Mouse (Mus musculus) midbrain, embryonic 11.5 days (tissue): ENCODE results near the gene Tctn3. TPM values are rescaled to one million over a fixed set of nuclear protein-coding genes. Genes with fewer than 3 reads are reported as not detected.
"Not testable (repeated sequence)": the region's sequence is repeated elsewhere in the genome, so short reads cannot be mapped to it uniquely, and the experiment has no call there.

Experiments used
- ATAC-seq: fragments of 200-750 bp; cut with Nextera tagmentation; 2 replicates; pipeline ENCODE4 v1.8.0; 2017; ENCODE audit warnings: moderate TSS enrichment, moderate library complexity; ENCODE audit not compliant: low FRiP score
- DNase-seq: peaks from one replicate; pipeline ENCODE4 v3.0.0; 2015; ENCODE audit warnings: low spot score; ENCODE audit errors: missing footprints
- H3K27ac ChIP-seq: fragments of 300-500 bp; sonication (generic); 2 replicates; pipeline ENCODE4 v1.5.1; 2014; ENCODE audit warnings: low read depth, low read length
- H3K27me3 ChIP-seq: fragments of 300-500 bp; sonication (generic); 2 replicates; pipeline ENCODE4 v1.6.1; 2014; ENCODE audit warnings: mild to moderate bottlenecking, low read length, moderate library complexity, mixed read lengths; ENCODE audit not compliant: control insufficient read depth, insufficient read depth
- H3K36me3 ChIP-seq: fragments of 300-500 bp; sonication (generic); 2 replicates; pipeline ENCODE4 v1.6.1; 2014; ENCODE audit warnings: mild to moderate bottlenecking, low read length, moderate library complexity, mixed read lengths; ENCODE audit not compliant: control insufficient read depth, insufficient read depth
- H3K4me1 ChIP-seq: fragments of 300-500 bp; sonication (generic); 2 replicates; pipeline ENCODE4 v1.6.1; 2014; ENCODE audit warnings: low read length; ENCODE audit not compliant: control insufficient read depth, insufficient read depth
- H3K4me2 ChIP-seq: fragments of 300-500 bp; sonication (generic); 2 replicates; pipeline ENCODE4 v1.6.1; 2014; ENCODE audit warnings: mild to moderate bottlenecking, moderate library complexity
- H3K4me3 ChIP-seq: fragments of 300-500 bp; sonication (generic); 2 replicates; pipeline ENCODE4 v1.5.1; 2014; ENCODE audit warnings: low read depth, low read length
- H3K9ac ChIP-seq: fragments of 300-500 bp; sonication (generic); 2 replicates; pipeline ENCODE4 v1.6.1; 2014; ENCODE audit warnings: low read length
- H3K9me3 ChIP-seq: fragments of 300-500 bp; sonication (generic); 2 replicates; pipeline ENCODE4 v1.6.1; 2016; ENCODE audit warnings: low read length; ENCODE audit not compliant: control insufficient read depth
- WGBS: fragments of 180-500 bp; shearing (Covaris S2); extraction: QIAGEN DNeasy Blood & Tissue Kit; methylation state at CpG from one replicate; pipeline ENCODE4 v1.1.7; 2014; 5-methylcytosine and 5-hydroxymethylcytosine counted together
- polyA plus RNA-seq: library from polyadenylated mRNA; unstranded; fragments of >200 nt; fragmentation: Nextera tagmentation; extraction: Ambion mirVana; gene quantifications from 2 replicates; pipeline ENCODE4 v1.2.1, GENCODE M21; 2014

The Tctn3 gene
- polyA plus RNA-seq, 1 experiment from 2014 or later = 10.9 TPM

GRCm38 (mm10) chr19:40605189-40605588 is 6.8 kb downstream of the Tctn3 start:
- no peaks in the 10 kb centered on the region for H3K9me3 ChIP-seq
- no peaks in the 10 kb centered on the region for H3K27me3 ChIP-seq
- H3K9ac ChIP-seq = no peak overlapping the region
- 94% methylated on average over 9 of the region's 9 CpGs for WGBS
- H3K27ac ChIP-seq = no peak overlapping the region
- H3K4me2 ChIP-seq = no peak overlapping the region
- DNase-seq (no peak), ATAC-seq (no peak)
- no peaks in the 10 kb centered on the region for H3K4me1 ChIP-seq
- H3K4me3 ChIP-seq = no peak overlapping the region
- peaks cover 3% of the 10 kb centered on the region for H3K36me3 ChIP-seq

- Histone ChIP-seq H3K4me3 (no peak overlapping the region), H3K4me2 (no peak overlapping the region), H3K9me3 (no peaks in the 10 kb centered on the region), H3K4me1 (no peaks in the 10 kb centered on the region), H3K9ac (no peak overlapping the region), H3K36me3 (peaks cover 3% of the 10 kb centered on the region; the same call in 1 of the 2 replicates), H3K27ac (no peak overlapping the region), H3K27me3 (no peaks in the 10 kb centered on the region)
- ATAC-seq = no peak
- DNase-seq = no peak
- WGBS = 91% methylated on average over 3 of the region's 3 CpGs
Measured at GRCm38 (mm10) chr19:40601870-40602269, 10.2 kb downstream of the Tctn3 start.

- H3K27me3 ChIP-seq, H3K4me3 ChIP-seq, DNase-seq, H3K36me3 ChIP-seq, H3K4me2 ChIP-seq, H3K9me3 ChIP-seq, H3K27ac ChIP-seq, ATAC-seq, H3K4me1 ChIP-seq, H3K9ac ChIP-seq: not testable (repeated sequence)
- 88% methylated on average over 5 of the region's 5 CpGs for WGBS
Measured at GRCm38 (mm10) chr19:40600846-40601245, 11.2 kb downstream of the Tctn3 start.

- Histone ChIP-seq H3K36me3 (no peaks in the 10 kb centered on the region), H3K4me1 (no peaks in the 10 kb centered on the region), H3K9ac (no peak overlapping the region), H3K4me3 (no peak overlapping the region), H3K27ac (no peak overlapping the region), H3K4me2 (no peak overlapping the region), H3K9me3 (no peaks in the 10 kb centered on the region), H3K27me3 (no peaks in the 10 kb centered on the region)
- 92% methylated on average over 8 of the region's 8 CpGs for WGBS
- no peak for ATAC-seq
- DNase-seq = no peak
Measured at GRCm38 (mm10) chr19:40595831-40596230, 16.2 kb downstream of the Tctn3 start.

GRCm38 (mm10) chr19:40595231-40595630 is 16.8 kb downstream of the Tctn3 start:
- no peaks in the 10 kb centered on the region for H3K4me1 ChIP-seq

GRCm38 (mm10) chr19:40589530-40589880 is 22.5 kb downstream of the Tctn3 start:
- no peaks in the 10 kb centered on the region for H3K27me3 ChIP-seq
- H3K4me2 ChIP-seq = peak overlapping the region; percentile 69
- peak overlapping the region; percentile 30; the same call in 1 of the 2 replicates for H3K27ac ChIP-seq
- peaks cover 10% of the 10 kb centered on the region; the same call in 1 of the 2 replicates for H3K4me1 ChIP-seq
- H3K9me3 ChIP-seq = no peaks in the 10 kb centered on the region
- H3K36me3 ChIP-seq = no peaks in the 10 kb centered on the region
- H3K9ac ChIP-seq = peak overlapping the region; percentile 91
- peak overlapping the region; percentile 81 for H3K4me3 ChIP-seq
- ATAC-seq (peak; percentile 4; the same call in 1 of the 2 replicates), DNase-seq (no peak)
- WGBS = 2% methylated on average over 10 of the region's 10 CpGs

More at GRCm38 (mm10) chr19:40595231-40595630, 16.8 kb downstream of the Tctn3 start:
- Histone ChIP-seq H3K9ac (no peak overlapping the region), H3K4me3 (no peak overlapping the region), H3K9me3 (no peaks in the 10 kb centered on the region), H3K4me2 (no peak overlapping the region), H3K36me3 (no peaks in the 10 kb centered on the region), H3K27ac (no peak overlapping the region), H3K27me3 (no peaks in the 10 kb centered on the region)
- no peak for DNase-seq
- ATAC-seq = no peak
- 98% methylated on average over 3 of the region's 3 CpGs for WGBS

GRCm38 (mm10) chr19:40588847-40589529 is 23.0 kb downstream of the Tctn3 start:
- under 1% methylated on average over 18 of the region's 18 CpGs for WGBS
- no peaks in the 10 kb centered on the region; the same call in 1 of the 2 replicates for H3K36me3 ChIP-seq
- peak overlapping the region; percentile 81 for H3K4me3 ChIP-seq
- H3K4me1 ChIP-seq = peaks cover 10% of the 10 kb centered on the region; the same call in 1 of the 2 replicates
- H3K9ac ChIP-seq = peak overlapping the region; percentile 91
- no peaks in the 10 kb centered on the region for H3K27me3 ChIP-seq
- peak; percentile 72 for ATAC-seq
- H3K9me3 ChIP-seq = no peaks in the 10 kb centered on the region
- H3K4me2 ChIP-seq = peak overlapping the region; percentile 69
- peak overlapping the region; percentile 30; the same call in 1 of the 2 replicates for H3K27ac ChIP-seq
- DNase-seq = peak; percentile 99

GRCm38 (mm10) chr19:40588293-40588654 is 23.8 kb downstream of the Tctn3 start, which contains the start of gene Aldh18a1:
Aldh18a1 (minus strand) TSS chr19:40588463.
- Histone ChIP-seq H3K4me1 (peaks cover 10% of the 10 kb centered on the region; the same call in 1 of the 2 replicates), H3K9me3 (no peaks in the 10 kb centered on the region), H3K27ac (peak within 1 kb of the TSS; percentile 30; the same call in 1 of the 2 replicates), H3K36me3 (no peaks in the 10 kb centered on the region; the same call in 1 of the 2 replicates), H3K27me3 (no peaks in the 10 kb centered on the region), H3K4me2 (peak within 1 kb of the TSS; percentile 69), H3K4me3 (peak within 1 kb of the TSS; percentile 81), H3K9ac (peak within 1 kb of the TSS; percentile 91)
- ATAC-seq (peak; percentile 96), DNase-seq (peak; percentile 100)
- WGBS = under 1% methylated on average over 34 of the region's 34 CpGs

- H3K27ac ChIP-seq = no peak overlapping the region
- peak; percentile 93 for DNase-seq
- no peaks in the 10 kb centered on the region for H3K27me3 ChIP-seq
- peak overlapping the region; percentile 69 for H3K4me2 ChIP-seq
- ATAC-seq = no peak; the same call in none of the 2 replicates
- no peaks in the 10 kb centered on the region; the same call in 1 of the 2 replicates for H3K36me3 ChIP-seq
- H3K9ac ChIP-seq = peak overlapping the region; percentile 91
- peaks cover 10% of the 10 kb centered on the region; the same call in 1 of the 2 replicates for H3K4me1 ChIP-seq
- no peaks in the 10 kb centered on the region for H3K9me3 ChIP-seq
- 7% methylated on average over 30 of the region's 30 CpGs for WGBS
- peak overlapping the region; percentile 81 for H3K4me3 ChIP-seq
Measured at GRCm38 (mm10) chr19:40587491-40588292, 24.3 kb downstream of the Tctn3 start.
